Mouse (Mus musculus): ENCODE measurements around the gene Vmn1r171.
"Not testable (repeated sequence)": the region's sequence is repeated elsewhere in the genome, so short reads cannot be mapped to it uniquely, and the experiment has no call there.

Gene Vmn1r171

GRCm38 (mm10) chr7:23630422-23630821 is at the start of gene Vmn1r171:
Vmn1r171 (plus strand) TSS chr7:23630722.
- DNase-seq (ENCODE audit: low spot score): no peak

- not testable (repeated sequence) for DNase-seq (ENCODE audit: low spot score)
These were observed 24.6 kb upstream of the Vmn1r171 start, which contains the start of gene Vmn1r170 for GRCm38 (mm10) chr7:23605875-23606274. Vmn1r170 (plus strand) TSS chr7:23606175.

GRCm38 (mm10) chr7:23658016-23658415 is 27.5 kb downstream of the Vmn1r171 start, which contains the start of gene Vmn1r172:
Vmn1r172 (plus strand) TSS chr7:23658316.
- DNase-seq (ENCODE audit: low spot score): no peak

Data from spleen, adult 12 weeks (tissue).